Mouse (Mus musculus) embryonic facial prominence, embryonic 11.5 days (tissue): ENCODE results near the gene Chka. TPM values are rescaled to one million over a fixed set of nuclear protein-coding genes. Genes with fewer than 3 reads are reported as not detected.

ENCODE experiments used
- ATAC-seq: fragments of 200-750 bp; cut with Nextera tagmentation; replicated peaks from 2 replicates; pipeline ENCODE4 v1.8.0; 2017; ENCODE audit warnings: low read depth; ENCODE audit not compliant: insufficient number of reproducible peaks, low FRiP score, low TSS enrichment
- DNase-seq: peaks from one replicate; pipeline ENCODE4 v3.0.0-alpha.2; 2015; ENCODE audit warnings: low spot score
- H3K27ac ChIP-seq: fragments of 300-500 bp; sonication (generic); replicated peaks from 2 replicates; pipeline ENCODE4 v1.5.1; 2014; ENCODE audit warnings: mild to moderate bottlenecking, low read depth, low read length, control low read depth
- H3K27me3 ChIP-seq: fragments of 300-500 bp; sonication (generic); 2 replicates; pipeline ENCODE4 v1.6.1; 2014; ENCODE audit warnings: mild to moderate bottlenecking, low read length, moderate library complexity, mixed read lengths; ENCODE audit not compliant: control insufficient read depth, insufficient read depth
- H3K36me3 ChIP-seq: fragments of 300-500 bp; sonication (generic); replicated peaks from 2 replicates; pipeline ENCODE4 v1.6.1; 2014; ENCODE audit warnings: low read depth, mild to moderate bottlenecking, low read length, moderate library complexity, mixed read lengths; ENCODE audit not compliant: control insufficient read depth, insufficient read depth
- H3K4me1 ChIP-seq: fragments of 300-500 bp; sonication (generic); 2 replicates; pipeline ENCODE4 v1.6.1; 2014; ENCODE audit warnings: low read length, mixed read lengths; ENCODE audit not compliant: control insufficient read depth, insufficient read depth
- H3K4me2 ChIP-seq: fragments of 300-500 bp; sonication (generic); 2 replicates; pipeline ENCODE4 v1.6.1; 2014; ENCODE audit warnings: low read depth, mild to moderate bottlenecking, control low read depth, low read length, moderate library complexity
- H3K4me3 ChIP-seq: fragments of 300-500 bp; sonication (generic); 2 replicates; pipeline ENCODE4 v1.5.1; 2014; ENCODE audit warnings: low read depth, low read length, control low read depth
- H3K9ac ChIP-seq: fragments of 300-500 bp; sonication (generic); replicated peaks from 2 replicates; pipeline ENCODE4 v1.6.1; 2014; ENCODE audit warnings: mild to moderate bottlenecking, control low read depth, low read length
- H3K9me3 ChIP-seq: fragments of 300-500 bp; sonication (generic); replicated peaks from 2 replicates; pipeline ENCODE4 v1.6.1; 2016; ENCODE audit warnings: mild to moderate bottlenecking, low read length, inconsistent platforms, mixed read lengths; ENCODE audit not compliant: control insufficient read depth
- WGBS: fragments of 180-500 bp; shearing (Covaris S2); extraction: QIAGEN DNeasy Blood & Tissue Kit; methylation state at CpG from one replicate; pipeline ENCODE4 v1.1.7; 2014; 5-methylcytosine and 5-hydroxymethylcytosine counted together
- polyA plus RNA-seq: library from polyadenylated mRNA; unstranded; fragments of >200 nt; fragmentation: Nextera tagmentation; extraction: Ambion mirVana; gene quantifications from 2 replicates; pipeline ENCODE4 v1.2.1, GENCODE M21; 2014

Chka gene
- polyA plus RNA-seq, 1 experiment from 2014 or later, result 38.1 TPM

- ATAC-seq, result no peak
- Histone ChIP-seq H3K27me3 (no peaks in the 10 kb centered on the region), H3K9me3 (no peaks in the 10 kb centered on the region), H3K9ac (no peak overlapping the region), H3K4me2 (no peak overlapping the region), H3K36me3 (no peaks in the 10 kb centered on the region), H3K27ac (no peak overlapping the region), H3K4me1 (no peaks in the 10 kb centered on the region), H3K4me3 (no peak overlapping the region)
- DNase-seq, result no peak
- WGBS, result 85% methylated on average over 3 of the region's 3 CpGs
Observed at GRCm38 (mm10) chr19:3829863-3830262, 21.7 kb upstream of the Chka start.

DNA sequence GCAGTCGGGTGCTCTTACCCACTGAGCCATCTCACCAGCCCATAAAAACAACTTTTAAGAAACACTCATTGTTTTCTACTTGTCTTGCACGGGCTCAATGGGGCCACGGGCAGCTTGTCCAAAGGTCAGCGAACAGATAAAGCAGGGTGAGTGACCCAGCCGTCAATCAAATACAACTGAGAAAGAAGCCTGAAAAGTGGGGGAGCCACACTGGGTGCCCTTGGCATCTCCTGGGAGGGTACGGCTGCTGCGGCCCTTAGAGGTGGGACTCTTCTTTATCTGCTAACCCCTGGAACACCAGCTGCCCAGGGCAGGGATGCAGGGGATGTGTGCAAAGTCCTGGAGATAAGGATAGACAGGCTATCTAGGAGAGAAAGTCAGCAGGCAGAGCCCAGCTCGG is 19.9 kb upstream of the Chka start:
- 75% methylated on average over 8 of the region's 8 CpGs for WGBS
- H3K4me2 ChIP-seq, result no peak overlapping the region
- H3K9ac ChIP-seq, result no peak overlapping the region
- H3K4me3 ChIP-seq, result no peak overlapping the region
- no peaks in the 10 kb centered on the region for H3K27me3 ChIP-seq
- DNase-seq, result no peak
- H3K9me3 ChIP-seq, result no peaks in the 10 kb centered on the region
- H3K4me1 ChIP-seq, result no peaks in the 10 kb centered on the region
- H3K36me3 ChIP-seq, result no peaks in the 10 kb centered on the region
- no peak for ATAC-seq
- H3K27ac ChIP-seq, result no peak overlapping the region

GRCm38 (mm10) chr19:3832851-3833353 is 18.7 kb upstream of the Chka start:
- Histone ChIP-seq H3K36me3 (no peaks in the 10 kb centered on the region), H3K9me3 (no peaks in the 10 kb centered on the region), H3K4me1 (no peaks in the 10 kb centered on the region), H3K9ac (no peak overlapping the region), H3K27ac (no peak overlapping the region), H3K27me3 (no peaks in the 10 kb centered on the region), H3K4me3 (no peak overlapping the region), H3K4me2 (no peak overlapping the region)
- DNase-seq (no peak), ATAC-seq (no peak)
- WGBS, result 75% methylated on average over 4 of the region's 4 CpGs

DNA sequence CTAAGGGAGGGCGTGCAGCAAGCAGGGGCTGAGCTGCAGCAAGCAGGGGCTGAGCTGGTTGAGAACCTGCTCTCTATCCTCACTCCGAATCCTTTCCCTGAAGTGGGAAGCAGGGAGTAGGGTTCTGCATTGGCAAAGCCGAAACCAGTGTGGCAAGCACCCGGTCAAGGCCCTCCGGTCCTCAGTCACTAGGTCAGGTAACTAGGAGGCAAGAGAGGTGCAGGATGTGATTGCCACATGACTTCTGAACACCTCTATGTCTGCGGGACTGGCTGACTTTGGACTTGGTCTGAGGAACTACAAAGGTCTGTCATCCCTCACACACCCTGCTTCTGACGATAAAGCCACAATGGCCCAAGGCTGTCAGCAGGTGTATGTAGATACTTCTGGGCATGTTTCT is 17.3 kb upstream of the Chka start:
- ATAC-seq, result no peak
- Histone ChIP-seq H3K9ac (no peak overlapping the region), H3K27me3 (no peaks in the 10 kb centered on the region), H3K9me3 (no peaks in the 10 kb centered on the region), H3K27ac (no peak overlapping the region), H3K4me1 (no peaks in the 10 kb centered on the region), H3K4me2 (no peak overlapping the region), H3K4me3 (no peak overlapping the region), H3K36me3 (no peaks in the 10 kb centered on the region)
- DNase-seq, result no peak
- WGBS, result 88% methylated on average over 7 of the region's 7 CpGs

- no peak for ATAC-seq
- Histone ChIP-seq H3K4me1 (no peaks in the 10 kb centered on the region), H3K27ac (no peak overlapping the region), H3K4me2 (no peak overlapping the region), H3K4me3 (no peak overlapping the region), H3K36me3 (no peaks in the 10 kb centered on the region), H3K27me3 (no peaks in the 10 kb centered on the region), H3K9ac (no peak overlapping the region), H3K9me3 (no peaks in the 10 kb centered on the region)
- no peak for DNase-seq
- WGBS, result 89% methylated on average over 9 of the region's 9 CpGs
Observed at GRCm38 (mm10) chr19:3836791-3837190, 14.8 kb upstream of the Chka start.

- Histone ChIP-seq H3K4me1 (no peaks in the 10 kb centered on the region), H3K4me2 (no peak overlapping the region), H3K36me3 (no peaks in the 10 kb centered on the region), H3K4me3 (no peak overlapping the region), H3K27ac (no peak overlapping the region), H3K27me3 (no peaks in the 10 kb centered on the region), H3K9ac (no peak overlapping the region), H3K9me3 (no peaks in the 10 kb centered on the region)
- WGBS, result 84% methylated on average over 3 of the region's 3 CpGs
- ATAC-seq (no peak), DNase-seq (no peak)
Observed at GRCm38 (mm10) chr19:3838931-3839330, 12.6 kb upstream of the Chka start.

DNA sequence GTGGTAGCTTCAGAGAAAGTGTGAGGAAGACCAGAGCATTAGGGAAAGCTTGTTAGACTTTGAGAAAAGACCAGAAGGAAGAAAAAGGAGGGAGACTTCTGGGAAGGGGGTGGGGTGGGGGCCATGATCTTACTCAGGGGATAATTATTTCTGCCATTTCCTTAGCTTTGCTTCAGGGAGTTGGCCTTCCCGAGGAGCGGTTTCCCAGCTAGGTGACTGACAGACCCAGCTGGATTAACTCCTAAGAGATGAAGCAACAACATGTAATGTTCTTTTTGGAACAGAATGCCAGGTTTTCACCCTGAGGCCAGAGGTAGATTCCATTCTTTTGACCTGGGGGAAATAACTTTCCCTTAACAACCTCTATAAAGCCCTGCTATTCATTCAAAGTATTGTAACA is 11.9 kb upstream of the Chka start:
- H3K4me2 ChIP-seq, result no peak overlapping the region
- H3K4me3 ChIP-seq, result no peak overlapping the region
- no peaks in the 10 kb centered on the region for H3K9me3 ChIP-seq
- H3K27ac ChIP-seq, result no peak overlapping the region
- 35% methylated on average over 2 of the region's 2 CpGs for WGBS
- no peak for ATAC-seq
- DNase-seq, result no peak
- H3K36me3 ChIP-seq, result no peaks in the 10 kb centered on the region
- no peaks in the 10 kb centered on the region for H3K4me1 ChIP-seq
- no peaks in the 10 kb centered on the region for H3K27me3 ChIP-seq
- no peak overlapping the region for H3K9ac ChIP-seq

- no peak overlapping the region for H3K4me3 ChIP-seq
- no peak overlapping the region for H3K9ac ChIP-seq
- H3K4me2 ChIP-seq, result no peak overlapping the region
- H3K27ac ChIP-seq, result no peak overlapping the region
- no peaks in the 10 kb centered on the region for H3K27me3 ChIP-seq
- no peaks in the 10 kb centered on the region for H3K9me3 ChIP-seq
- WGBS, result 50% methylated on average over 5 of the region's 5 CpGs
- ATAC-seq (no peak), DNase-seq (no peak)
- H3K4me1 ChIP-seq, result no peaks in the 10 kb centered on the region
- no peaks in the 10 kb centered on the region for H3K36me3 ChIP-seq
Observed at GRCm38 (mm10) chr19:3840214-3840651, 11.3 kb upstream of the Chka start.
